Mouse (Mus musculus) E14TG2a.4 (cell line): Measurements from ENCODE around the gene Trpm3.

ENCODE experiments used
- CTCF ChIP-seq: conservative IDR thresholded peaks from 2 replicates; pipeline ENCODE4 v1.5.1; 2014; ENCODE audit warnings: low read length
- POU5F1 ChIP-seq: IDR thresholded peaks from 2 replicates; pipeline ENCODE4 v1.6.1; 2014; ENCODE audit warnings: low read length, borderline replicate concordance

DNA sequence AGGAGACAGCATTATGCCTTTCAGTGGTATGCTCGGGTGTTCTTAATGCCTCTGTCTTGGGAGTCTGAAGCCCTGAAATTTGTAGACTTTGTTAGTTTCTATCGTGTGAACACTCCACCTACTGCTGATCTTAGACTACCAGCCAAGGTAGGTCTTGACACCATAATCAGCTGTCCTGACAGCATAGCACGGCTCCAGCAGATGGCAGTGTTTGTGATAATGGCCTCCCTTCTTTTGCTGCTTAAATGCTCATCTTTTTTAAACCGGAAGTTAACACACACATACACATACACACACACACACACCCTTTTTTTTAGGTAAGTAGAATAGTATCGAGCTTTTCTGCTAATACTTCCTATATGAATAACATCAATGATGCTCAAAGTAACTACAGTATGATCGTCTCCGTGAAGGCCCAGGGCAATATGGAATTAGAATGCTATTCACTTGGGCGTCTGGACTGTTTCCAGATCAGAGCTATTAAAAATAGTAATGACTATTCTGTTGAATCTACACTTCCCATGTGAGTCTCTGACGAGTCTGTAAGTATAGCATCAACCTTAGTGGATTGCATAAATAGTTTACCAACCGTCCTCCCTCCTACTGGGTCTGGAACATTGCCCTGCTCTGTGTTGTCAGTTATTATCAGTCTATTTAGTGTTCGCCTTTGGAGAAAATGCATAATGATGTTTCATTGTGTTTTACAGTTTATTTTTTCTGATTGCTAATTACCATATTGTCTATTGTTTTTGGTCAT, 867.8 kb downstream of the Trpm3 start:
- TF ChIP-seq CTCF (peak; percentile 47), POU5F1 (no peak)
